Mouse (Mus musculus) neural tube, embryonic 11.5 days (tissue): Measurements from ENCODE around the gene Bhlha15. TPM values are rescaled to one million over a fixed set of nuclear protein-coding genes. Genes with fewer than 3 reads are reported as not detected.

ENCODE experiments used
- ATAC-seq: fragments of 200-750 bp; cut with Nextera tagmentation; 2 replicates; pipeline ENCODE4 v1.8.0; 2017; ENCODE audit warnings: moderate number of reproducible peaks, mild to moderate bottlenecking, moderate TSS enrichment, moderate library complexity; ENCODE audit not compliant: insufficient read depth, low FRiP score, low TSS enrichment
- DNase-seq: peaks from one replicate; pipeline ENCODE4 v3.0.0-alpha.2; 2015; ENCODE audit warnings: low spot score
- H3K27ac ChIP-seq: fragments of 300-500 bp; sonication (generic); 2 replicates; pipeline ENCODE4 v1.5.1; 2014; ENCODE audit warnings: low read depth, mild to moderate bottlenecking, low read length
- H3K27me3 ChIP-seq: fragments of 300-500 bp; sonication (generic); 2 replicates; pipeline ENCODE4 v1.6.1; 2014; ENCODE audit warnings: mild to moderate bottlenecking, low read length, mixed read lengths; ENCODE audit not compliant: control insufficient read depth, insufficient read depth
- H3K36me3 ChIP-seq: fragments of 300-500 bp; sonication (generic); 2 replicates; pipeline ENCODE4 v1.6.1; 2014; ENCODE audit warnings: mild to moderate bottlenecking, low read length, moderate library complexity, mixed read lengths; ENCODE audit not compliant: control insufficient read depth, insufficient read depth
- H3K4me1 ChIP-seq: fragments of 300-500 bp; sonication (generic); 2 replicates; pipeline ENCODE4 v1.6.1; 2014; ENCODE audit warnings: low read length, mixed read lengths; ENCODE audit not compliant: control insufficient read depth, insufficient read depth
- H3K4me2 ChIP-seq: fragments of 300-500 bp; sonication (generic); 2 replicates; pipeline ENCODE4 v1.6.1; 2014; ENCODE audit warnings: low read depth, mild to moderate bottlenecking, moderate library complexity
- H3K4me3 ChIP-seq: fragments of 300-500 bp; sonication (generic); 2 replicates; pipeline ENCODE4 v1.5.1; 2014; ENCODE audit warnings: low read depth, low read length
- H3K9ac ChIP-seq: fragments of 300-500 bp; sonication (generic); 2 replicates; pipeline ENCODE4 v1.6.1; 2014; ENCODE audit warnings: mild to moderate bottlenecking, low read length
- H3K9me3 ChIP-seq: fragments of 300-500 bp; sonication (generic); 2 replicates; pipeline ENCODE4 v1.6.1; 2016; ENCODE audit warnings: low read length; ENCODE audit not compliant: control insufficient read depth
- WGBS: fragments of 180-500 bp; shearing (Covaris S2); extraction: QIAGEN DNeasy Blood & Tissue Kit; methylation state at CpG from one replicate; pipeline ENCODE4 v1.1.7; 2014; 5-methylcytosine and 5-hydroxymethylcytosine counted together
- polyA plus RNA-seq: library from polyadenylated mRNA; unstranded; fragments of >200 nt; fragmentation: Nextera tagmentation; extraction: Ambion mirVana; gene quantifications from 2 replicates; pipeline ENCODE4 v1.2.1, GENCODE M21; 2014

The Bhlha15 gene
- polyA plus RNA-seq, 1 experiment from 2014 or later, result 0.08 TPM

DNA sequence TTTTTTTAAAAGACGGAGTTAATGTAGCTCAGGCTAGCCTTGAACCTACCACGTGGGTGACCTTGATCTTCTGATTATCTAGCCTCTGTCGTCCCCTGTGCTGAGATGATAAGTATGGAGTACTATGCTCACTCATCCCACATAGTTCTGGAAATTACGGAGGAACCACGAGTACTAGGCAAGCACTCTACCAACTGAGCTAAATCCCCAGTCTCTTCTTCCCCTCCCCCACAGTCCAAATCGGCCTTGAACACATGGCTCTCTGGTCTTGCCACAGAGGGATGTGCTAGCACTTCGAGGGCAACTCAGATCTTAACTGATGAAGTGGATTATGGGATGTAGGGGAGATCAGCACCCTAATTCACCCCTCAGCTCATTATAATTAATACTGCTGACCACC lies 28.0 kb downstream of the Bhlha15 start:
- no peak overlapping the region for H3K27ac ChIP-seq
- H3K4me3 ChIP-seq, result no peak overlapping the region
- H3K4me2 ChIP-seq, result no peak overlapping the region
- peak; percentile 4 for DNase-seq
- no peak for ATAC-seq
- H3K4me1 ChIP-seq, result peaks cover 5% of the 10 kb centered on the region
- no peaks in the 10 kb centered on the region for H3K9me3 ChIP-seq
- no peak overlapping the region for H3K9ac ChIP-seq
- WGBS, result 91% methylated on average over 7 of the region's 7 CpGs
- no peaks in the 10 kb centered on the region for H3K36me3 ChIP-seq
- H3K27me3 ChIP-seq, result no peaks in the 10 kb centered on the region

DNA sequence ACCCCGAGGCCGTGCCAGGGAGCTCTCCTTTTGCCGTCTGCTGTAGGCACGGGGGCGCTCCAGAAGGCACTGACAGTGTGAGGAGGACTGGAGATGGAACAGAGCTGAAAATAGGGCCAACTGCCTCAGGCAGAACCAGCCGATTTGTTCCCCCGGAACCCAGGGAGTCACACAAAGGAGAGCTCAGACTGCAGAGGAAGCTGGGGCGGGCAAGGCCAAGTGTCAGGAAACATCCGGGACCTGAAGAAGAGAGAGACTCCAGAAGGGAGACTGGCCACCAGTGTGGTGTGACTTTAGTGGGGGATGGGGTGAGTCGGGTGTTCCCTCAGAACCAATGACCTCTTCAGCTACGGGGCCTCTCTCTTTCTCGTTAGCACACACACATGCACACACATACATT lies 29.2 kb downstream of the Bhlha15 start:
- Histone ChIP-seq H3K9ac (no peak overlapping the region), H3K27ac (no peak overlapping the region), H3K36me3 (no peaks in the 10 kb centered on the region), H3K9me3 (no peaks in the 10 kb centered on the region), H3K4me3 (no peak overlapping the region), H3K4me1 (peaks cover 5% of the 10 kb centered on the region), H3K4me2 (no peak overlapping the region), H3K27me3 (no peaks in the 10 kb centered on the region)
- DNase-seq (peak; percentile 8), ATAC-seq (no peak)
- 81% methylated on average over 12 of the region's 12 CpGs for WGBS

DNA sequence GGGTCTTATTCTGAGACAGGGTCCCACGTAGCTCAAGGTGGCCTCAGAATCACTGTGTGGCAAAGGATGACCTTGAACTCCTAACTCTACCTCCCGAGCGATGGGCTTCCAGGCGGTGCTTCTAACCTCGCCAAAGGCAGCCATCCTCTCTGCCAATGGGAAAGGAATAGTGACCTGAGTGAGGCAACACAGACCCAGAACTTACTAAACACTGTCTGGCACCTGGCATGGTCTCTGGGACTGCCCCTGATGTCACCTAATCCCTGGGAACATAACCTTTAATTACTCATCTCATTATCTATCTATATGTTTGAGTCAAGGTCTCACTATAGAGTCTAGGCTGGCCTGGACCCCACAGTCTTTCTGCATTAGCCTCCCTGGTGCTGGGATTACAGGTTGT lies 29.9 kb downstream of the Bhlha15 start:
- H3K9ac ChIP-seq, result no peak overlapping the region
- 91% methylated on average over 5 of the region's 5 CpGs for WGBS

DNA sequence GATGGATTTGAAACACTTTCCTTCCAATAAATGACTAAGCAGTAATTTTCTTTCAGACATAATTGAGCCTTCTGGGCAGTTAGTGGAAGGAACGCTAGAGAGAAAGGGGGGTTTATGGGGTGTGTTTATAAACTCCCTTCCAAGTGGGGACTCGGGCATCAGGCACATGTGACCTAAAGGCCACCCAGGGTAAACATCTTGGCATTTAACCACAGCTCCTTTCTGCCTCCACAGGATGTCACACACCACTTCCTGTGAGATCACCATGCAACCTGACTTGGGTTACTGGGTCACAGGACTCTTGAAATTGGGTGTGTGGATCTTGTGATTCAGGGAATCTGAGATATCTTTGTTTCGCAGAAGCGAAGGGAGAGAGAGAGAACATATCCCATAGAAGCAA lies 31.2 kb downstream of the Bhlha15 start:
- Histone ChIP-seq H3K4me2 (no peak overlapping the region), H3K9me3 (no peaks in the 10 kb centered on the region), H3K4me3 (no peak overlapping the region), H3K4me1 (peaks cover 5% of the 10 kb centered on the region), H3K9ac (no peak overlapping the region), H3K27me3 (no peaks in the 10 kb centered on the region), H3K27ac (no peak overlapping the region), H3K36me3 (no peaks in the 10 kb centered on the region)
- no peak for DNase-seq
- ATAC-seq, result no peak
- WGBS, result 76% methylated on average over 4 of the region's 4 CpGs

More for the DNA sequence above, 29.9 kb downstream of the Bhlha15 start:
- Histone ChIP-seq H3K4me3 (no peak overlapping the region), H3K36me3 (no peaks in the 10 kb centered on the region), H3K9me3 (no peaks in the 10 kb centered on the region), H3K4me2 (no peak overlapping the region), H3K4me1 (peaks cover 5% of the 10 kb centered on the region), H3K27me3 (no peaks in the 10 kb centered on the region), H3K27ac (no peak overlapping the region)
- DNase-seq (peak; percentile 2), ATAC-seq (no peak)

DNA sequence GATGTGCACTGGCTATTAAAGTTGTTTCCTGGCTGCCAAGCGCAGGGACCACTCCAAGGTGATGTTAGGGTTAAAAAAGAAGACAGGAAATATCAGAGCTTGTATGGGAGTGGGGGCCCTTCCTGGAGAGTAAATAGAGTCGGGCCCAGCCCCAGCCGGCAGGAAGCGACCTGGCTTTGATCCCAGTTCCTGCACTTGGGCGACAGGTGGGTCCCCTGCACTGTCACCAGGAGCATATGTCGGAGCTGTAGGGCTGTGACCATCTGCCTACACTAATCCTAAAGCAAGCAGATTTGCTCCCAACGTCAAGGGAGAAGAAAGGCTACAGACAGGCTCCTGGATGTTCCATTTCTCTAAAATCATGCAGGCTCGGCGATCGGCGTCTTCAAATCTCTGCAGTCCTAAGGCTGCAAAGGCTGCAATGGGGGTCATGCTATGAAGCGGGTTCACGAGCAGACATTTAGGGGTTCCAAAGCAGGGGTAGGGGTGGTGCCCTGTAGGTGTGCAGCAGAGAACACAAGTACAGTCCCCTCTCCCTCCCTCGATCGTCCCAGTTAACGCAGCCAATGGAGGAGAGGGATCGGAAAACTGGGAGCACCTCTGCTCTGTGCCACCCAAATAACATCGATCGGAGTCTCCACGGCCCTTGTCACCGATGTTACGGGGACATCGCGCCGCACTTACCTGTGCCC lies 32.9 kb downstream of the Bhlha15 start:
- Histone ChIP-seq H3K4me2 (peak overlapping the region; percentile 77), H3K27ac (no peak overlapping the region), H3K27me3 (no peaks in the 10 kb centered on the region), H3K9ac (peak overlapping the region; percentile 73), H3K4me1 (peaks cover 5% of the 10 kb centered on the region), H3K36me3 (no peaks in the 10 kb centered on the region), H3K4me3 (peak overlapping the region; percentile 61), H3K9me3 (no peaks in the 10 kb centered on the region)
- ATAC-seq (no peak; the same call in 1 of the 2 replicates), DNase-seq (no peak)
- WGBS, result 3% methylated on average over 25 of the region's 25 CpGs

DNA sequence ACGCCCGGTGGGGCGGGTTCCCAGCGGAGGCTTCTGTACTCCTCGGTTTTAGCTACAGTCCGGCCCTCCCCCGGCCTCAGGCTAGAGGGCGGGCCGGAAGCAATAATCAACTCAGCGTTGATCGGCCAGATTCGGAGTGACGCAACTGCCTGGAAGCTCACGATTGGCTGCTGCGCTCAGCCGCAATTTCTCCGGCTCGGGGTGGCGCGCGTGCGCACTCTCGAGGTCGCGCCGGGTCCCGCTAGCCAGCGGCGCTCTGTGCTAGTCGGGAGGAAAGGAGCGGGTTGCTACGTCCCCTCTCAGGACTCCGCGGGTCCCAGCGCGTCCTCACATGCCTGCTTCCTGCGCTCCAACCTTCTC lies 33.4 kb downstream of the Bhlha15 start, which contains the start of gene Tecpr1:
Tecpr1 (minus strand) TSS at position 113 of the 360 bp plus-strand sequence.
- Histone ChIP-seq H3K4me2 (peak within 1 kb of the TSS; percentile 77), H3K9ac (peak within 1 kb of the TSS; percentile 78), H3K27me3 (no peaks in the 10 kb centered on the region), H3K27ac (peak within 1 kb of the TSS; percentile 29; the same call in 1 of the 2 replicates), H3K36me3 (no peaks in the 10 kb centered on the region), H3K4me1 (peaks cover 5% of the 10 kb centered on the region), H3K9me3 (no peaks in the 10 kb centered on the region), H3K4me3 (peak within 1 kb of the TSS; percentile 61)
- under 1% methylated on average over 37 of the region's 37 CpGs for WGBS
- ATAC-seq (peak; percentile 95), DNase-seq (peak; percentile 95)

DNA sequence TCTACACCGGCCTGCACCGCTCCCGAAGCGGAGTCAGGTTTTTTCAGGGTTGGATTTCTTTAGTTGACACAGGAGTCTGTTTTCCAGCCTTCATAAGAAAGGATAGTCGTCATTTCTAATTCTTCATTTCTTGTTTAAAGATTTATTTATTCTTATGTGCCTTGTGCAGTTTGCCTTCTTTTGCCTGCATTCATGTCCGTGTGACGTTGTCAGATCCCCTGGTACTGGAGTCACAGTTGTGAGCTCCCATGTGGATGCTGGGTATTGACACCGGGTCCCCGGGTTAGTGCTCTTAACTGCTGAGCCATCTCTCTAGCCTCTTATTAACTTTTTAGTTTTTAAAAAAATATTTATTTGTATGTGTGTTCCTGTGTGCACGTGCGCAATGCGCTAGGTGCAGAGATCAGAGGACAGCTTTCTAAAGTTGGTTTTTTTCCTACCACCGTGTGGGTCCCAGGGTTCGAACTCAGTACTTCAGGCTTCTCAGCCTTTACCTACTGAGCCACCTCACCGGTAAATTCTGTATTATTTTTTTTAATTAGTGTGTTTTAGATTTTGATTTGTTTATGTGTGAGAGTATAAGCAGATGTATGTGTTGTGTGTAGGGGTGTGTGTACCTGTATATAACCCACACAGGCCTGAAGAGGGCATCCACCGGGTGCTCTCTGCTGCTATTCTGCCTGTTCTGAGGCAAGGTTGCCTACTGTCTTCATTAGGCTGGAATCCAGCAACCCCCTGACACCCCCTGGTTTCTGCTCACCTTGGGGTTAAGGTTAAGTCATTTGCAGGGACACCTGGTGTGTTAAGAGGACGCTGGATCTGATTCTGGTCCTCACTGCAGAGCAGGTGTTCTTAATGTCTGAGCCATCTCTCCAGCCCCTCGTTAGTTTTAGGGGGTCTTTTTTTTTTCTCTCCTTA lies 34.1 kb downstream of the Bhlha15 start:
- DNase-seq, result no peak
- peak overlapping the region; percentile 77 for H3K4me2 ChIP-seq
- peaks cover 5% of the 10 kb centered on the region for H3K4me1 ChIP-seq
- peak overlapping the region; percentile 61 for H3K4me3 ChIP-seq
- H3K27ac ChIP-seq, result peak overlapping the region; percentile 29; the same call in 1 of the 2 replicates
- WGBS, result 23% methylated on average over 18 of the region's 18 CpGs
- H3K9ac ChIP-seq, result peak overlapping the region; percentile 78
- no peaks in the 10 kb centered on the region for H3K9me3 ChIP-seq
- no peaks in the 10 kb centered on the region for H3K27me3 ChIP-seq
- no peaks in the 10 kb centered on the region for H3K36me3 ChIP-seq
- ATAC-seq, result peak; percentile 46; the same call in 1 of the 2 replicates

DNA sequence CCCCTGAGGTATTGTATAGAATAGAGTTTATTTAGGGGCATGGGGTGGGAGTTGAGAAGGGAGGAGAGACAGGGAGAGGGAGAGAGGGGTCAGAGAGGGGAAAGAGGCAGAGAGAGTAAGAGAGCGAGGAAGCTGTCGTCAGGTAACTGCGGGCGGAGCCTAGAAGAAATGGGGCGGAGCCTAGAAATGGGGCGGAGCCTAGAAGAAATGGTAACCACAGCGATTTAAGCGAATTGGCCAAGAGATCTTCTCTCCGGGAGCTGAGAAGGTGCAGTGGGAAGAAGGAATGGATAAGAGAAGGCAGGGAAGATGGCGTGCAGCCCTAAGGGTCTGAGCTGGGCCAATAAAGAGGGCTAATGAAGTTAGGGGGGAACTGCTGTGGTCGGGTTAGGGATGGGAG lies 36.1 kb downstream of the Bhlha15 start:
- Histone ChIP-seq H3K4me3 (no peak overlapping the region), H3K4me2 (no peak overlapping the region), H3K9ac (no peak overlapping the region), H3K4me1 (peaks cover 5% of the 10 kb centered on the region), H3K27me3 (no peaks in the 10 kb centered on the region), H3K36me3 (no peaks in the 10 kb centered on the region), H3K27ac (no peak overlapping the region), H3K9me3 (no peaks in the 10 kb centered on the region)
- 27% methylated on average over 11 of the region's 11 CpGs for WGBS
- DNase-seq, result no peak
- ATAC-seq, result no peak
